Mouse (Mus musculus) liver, embryonic 13.5 days (tissue): ENCODE measurements around the gene Grhpr. TPM values are rescaled to one million over a fixed set of nuclear protein-coding genes. Genes with fewer than 3 reads are reported as not detected.
"Not testable (repeated sequence)": the region's sequence is repeated elsewhere in the genome, so short reads cannot be mapped to it uniquely, and the experiment has no call there.

Experiments used
- ATAC-seq: fragments of 200-750 bp; cut with Nextera tagmentation; 2 replicates; pipeline ENCODE4 v1.8.0; 2017; ENCODE audit warnings: low read depth, mild to moderate bottlenecking, moderate number of reproducible peaks, moderate library complexity
- DNase-seq: peaks from one replicate; pipeline ENCODE4 v3.0.0; 2022
- H3K27ac ChIP-seq: fragments of 300-500 bp; sonication (generic); 2 replicates; pipeline ENCODE4 v1.5.1; 2015; ENCODE audit warnings: moderate library complexity, mild to moderate bottlenecking, inconsistent platforms
- H3K27me3 ChIP-seq: fragments of 300-500 bp; sonication (generic); 2 replicates; pipeline ENCODE4 v1.6.1; 2015; ENCODE audit warnings: mild to moderate bottlenecking, inconsistent platforms
- H3K36me3 ChIP-seq: fragments of 300-500 bp; sonication (generic); 2 replicates; pipeline ENCODE4 v1.6.1; 2015; ENCODE audit warnings: mild to moderate bottlenecking, inconsistent platforms
- H3K4me1 ChIP-seq: fragments of 300-500 bp; sonication (generic); replicated peaks from 2 replicates; pipeline ENCODE4 v1.6.1; 2015; ENCODE audit warnings: inconsistent platforms
- H3K4me2 ChIP-seq: fragments of 300-500 bp; sonication (generic); 2 replicates; pipeline ENCODE4 v1.6.1; 2015; ENCODE audit warnings: inconsistent platforms, mild to moderate bottlenecking, moderate library complexity
- H3K4me3 ChIP-seq: fragments of 300-500 bp; sonication (generic); replicated peaks from 2 replicates; pipeline ENCODE4 v1.5.1; 2015; ENCODE audit warnings: mild to moderate bottlenecking, inconsistent platforms
- H3K9ac ChIP-seq: fragments of 300-500 bp; sonication (generic); 2 replicates; pipeline ENCODE4 v1.6.1; 2015; ENCODE audit warnings: mild to moderate bottlenecking, inconsistent platforms
- H3K9me3 ChIP-seq: fragments of 300-500 bp; sonication (generic); replicated peaks from 2 replicates; pipeline ENCODE4 v1.6.1; 2016; ENCODE audit warnings: inconsistent platforms
- WGBS: fragments of 180-500 bp; shearing (Covaris S2); methylation state at CpG from one replicate; pipeline ENCODE4 v1.1.7; 2015; ENCODE audit not compliant: insufficient replicate concordance; 5-methylcytosine and 5-hydroxymethylcytosine counted together
- polyA plus RNA-seq: library from polyadenylated mRNA; unstranded; fragments of >200 nt; fragmentation: Nextera tagmentation; extraction: Ambion mirVana; gene quantifications from 2 replicates; pipeline ENCODE4 v1.2.1, GENCODE M21; 2015

Gene Grhpr
- polyA plus RNA-seq, 1 experiment from 2014 or later: 92.2 TPM

- WGBS: under 1% methylated on average over 29 of the region's 29 CpGs
- DNase-seq (peak; percentile 96), ATAC-seq (peak; percentile 89)
- H3K36me3 ChIP-seq: peaks cover 10% of the 10 kb centered on the region; the same call in 1 of the 2 replicates
- H3K27me3 ChIP-seq: no peaks in the 10 kb centered on the region
- H3K27ac ChIP-seq: no peak within 1 kb of the TSS
- peak within 1 kb of the TSS; percentile 94 for H3K4me2 ChIP-seq
- peaks cover 35% of the 10 kb centered on the region for H3K4me1 ChIP-seq
- peak within 1 kb of the TSS; percentile 80 for H3K9ac ChIP-seq
- peak within 1 kb of the TSS; percentile 83 for H3K4me3 ChIP-seq
- no peaks in the 10 kb centered on the region for H3K9me3 ChIP-seq
Observed at GRCm38 (mm10) chr4:45018452-45018980, 37.3 kb downstream of the Grhpr start, which contains the start of gene Polr1e. TSS of gene Polr1e (plus strand) at chr4:45018583.

GRCm38 (mm10) chr4:45019009-45019408, 37.8 kb downstream of the Grhpr start:
- no peaks in the 10 kb centered on the region for H3K27me3 ChIP-seq
- 2% methylated on average over 14 of the region's 14 CpGs for WGBS
- H3K9ac ChIP-seq: peak overlapping the region; percentile 80
- ATAC-seq (no peak), DNase-seq (no peak)
- no peak overlapping the region for H3K27ac ChIP-seq
- peaks cover 31% of the 10 kb centered on the region for H3K4me1 ChIP-seq
- H3K9me3 ChIP-seq: no peaks in the 10 kb centered on the region
- H3K4me2 ChIP-seq: peak overlapping the region; percentile 94
- peaks cover 14% of the 10 kb centered on the region; the same call in 1 of the 2 replicates for H3K36me3 ChIP-seq
- peak overlapping the region; percentile 83 for H3K4me3 ChIP-seq

GRCm38 (mm10) chr4:45026459-45026858, 45.3 kb downstream of the Grhpr start:
- peaks cover 64% of the 10 kb centered on the region for H3K36me3 ChIP-seq
- H3K4me1 ChIP-seq: no peaks in the 10 kb centered on the region
- no peak overlapping the region for H3K4me2 ChIP-seq
- WGBS: 85% methylated on average over 4 of the region's 4 CpGs
- no peak for DNase-seq
- H3K27ac ChIP-seq: no peak overlapping the region
- H3K9ac ChIP-seq: no peak overlapping the region
- no peak overlapping the region for H3K4me3 ChIP-seq
- ATAC-seq: no peak
- H3K27me3 ChIP-seq: no peaks in the 10 kb centered on the region
- no peaks in the 10 kb centered on the region for H3K9me3 ChIP-seq

- Histone ChIP-seq H3K9me3 (no peaks in the 10 kb centered on the region), H3K27ac (no peak overlapping the region), H3K4me1 (peaks cover 9% of the 10 kb centered on the region), H3K4me2 (no peak overlapping the region), H3K36me3 (peaks cover 49% of the 10 kb centered on the region), H3K4me3 (no peak overlapping the region), H3K27me3 (no peaks in the 10 kb centered on the region), H3K9ac (no peak overlapping the region)
- 45% methylated on average over 9 of the region's 9 CpGs for WGBS
- DNase-seq (no peak), ATAC-seq (no peak)
Observed at GRCm38 (mm10) chr4:45032586-45032985, 51.4 kb downstream of the Grhpr start.

GRCm38 (mm10) chr4:45034693-45035628, 53.8 kb downstream of the Grhpr start:
- 75% methylated on average over 16 of the region's 16 CpGs for WGBS
- Histone ChIP-seq H3K36me3 (peaks cover 34% of the 10 kb centered on the region), H3K9me3 (no peaks in the 10 kb centered on the region), H3K4me3 (no peak overlapping the region), H3K4me1 (peaks cover 9% of the 10 kb centered on the region), H3K4me2 (no peak overlapping the region), H3K9ac (no peak overlapping the region), H3K27me3 (no peaks in the 10 kb centered on the region), H3K27ac (no peak overlapping the region)
- ATAC-seq: 0 out of 2 replicates have a peak, but pooled peaks have one; percentile 5
- no peak for DNase-seq

GRCm38 (mm10) chr4:45036048-45036447, 54.9 kb downstream of the Grhpr start:
- WGBS: 59% methylated on average over 10 of the region's 10 CpGs
- ATAC-seq (no peak), DNase-seq (no peak)
- Histone ChIP-seq H3K9me3 (no peaks in the 10 kb centered on the region), H3K27me3 (no peaks in the 10 kb centered on the region), H3K36me3 (peaks cover 26% of the 10 kb centered on the region), H3K4me2 (no peak overlapping the region), H3K4me1 (peaks cover 9% of the 10 kb centered on the region), H3K4me3 (no peak overlapping the region), H3K27ac (no peak overlapping the region), H3K9ac (no peak overlapping the region)

- Histone ChIP-seq H3K9ac (no peak overlapping the region), H3K27ac (no peak overlapping the region), H3K4me1 (peaks cover 9% of the 10 kb centered on the region), H3K27me3 (no peaks in the 10 kb centered on the region), H3K9me3 (no peaks in the 10 kb centered on the region), H3K4me2 (no peak overlapping the region), H3K36me3 (peaks cover 25% of the 10 kb centered on the region), H3K4me3 (no peak overlapping the region)
- 74% methylated on average over 5 of the region's 5 CpGs for WGBS
- ATAC-seq (no peak), DNase-seq (no peak)
Observed at GRCm38 (mm10) chr4:45036571-45036970, 55.4 kb downstream of the Grhpr start.

- DNase-seq (no peak), ATAC-seq (no peak)
- peaks cover 4% of the 10 kb centered on the region for H3K4me1 ChIP-seq
- H3K9ac ChIP-seq: no peak overlapping the region
- no peaks in the 10 kb centered on the region for H3K9me3 ChIP-seq
- H3K27ac ChIP-seq: no peak overlapping the region
- no peak overlapping the region for H3K4me2 ChIP-seq
- H3K4me3 ChIP-seq: no peak overlapping the region
- peaks cover 16% of the 10 kb centered on the region for H3K36me3 ChIP-seq
- no peaks in the 10 kb centered on the region for H3K27me3 ChIP-seq
- 80% methylated on average over 13 of the region's 13 CpGs for WGBS
Observed at GRCm38 (mm10) chr4:45037455-45038410, 56.5 kb downstream of the Grhpr start.

GRCm38 (mm10) chr4:45038879-45039278, 57.7 kb downstream of the Grhpr start:
- not testable (repeated sequence) for ATAC-seq
- 52% methylated on average over 8 of the region's 8 CpGs for WGBS

GRCm38 (mm10) chr4:45039546-45039945, 58.4 kb downstream of the Grhpr start:
- ATAC-seq, DNase-seq, H3K4me2 ChIP-seq, H3K9ac ChIP-seq, H3K4me3 ChIP-seq, H3K4me1 ChIP-seq, H3K27me3 ChIP-seq, H3K27ac ChIP-seq, H3K9me3 ChIP-seq: not testable (repeated sequence)
- peaks cover 15% of the 10 kb centered on the region for H3K36me3 ChIP-seq
- WGBS: 84% methylated on average over 7 of the region's 7 CpGs

More at GRCm38 (mm10) chr4:45038879-45039278, 57.7 kb downstream of the Grhpr start:
- H3K27ac ChIP-seq, H3K27me3 ChIP-seq, H3K9ac ChIP-seq, H3K4me2 ChIP-seq, DNase-seq, H3K4me1 ChIP-seq, H3K4me3 ChIP-seq, H3K9me3 ChIP-seq: not testable (repeated sequence)
- peaks cover 11% of the 10 kb centered on the region; the same call in 1 of the 2 replicates for H3K36me3 ChIP-seq
